Mouse (Mus musculus) erythroid progenitor cell, adult 5-6 weeks (primary cell): ENCODE measurements around the gene Krtap22-2. TPM values are rescaled to one million over a fixed set of nuclear protein-coding genes. Genes with fewer than 3 reads are reported as not detected.
"Not testable (repeated sequence)": the region's sequence is repeated elsewhere in the genome, so short reads cannot be mapped to it uniquely, and the experiment has no call there.

Experiments
- ATAC-seq: replicated peaks from 2 replicates; pipeline ENCODE4 v1.8.0; 2016; ENCODE audit warnings: moderate number of reproducible peaks, mild to moderate bottlenecking, moderate TSS enrichment, inconsistent platforms; ENCODE audit not compliant: poor library complexity, low FRiP score, severe bottlenecking
- total RNA-seq, 2 experiments: library from RNA; stranded (forward) in 1 of 2; stranded (reverse) in 1 of 2; fragments of 150-400 nt in 1 of 2; fragments of 186-747, 209-891 nt in 1 of 2; gene quantifications; 2 replicates each; pipeline versions ENCODE4 v1.2.3 to v1.2.4; 2015 to 2017; ENCODE audit warnings: low replicate concordance in 2 of 2

Krtap22-2 gene
- total RNA-seq (2015; ENCODE audit: low replicate concordance), result not detected in 2 replicates
- not detected in 2 replicates for total RNA-seq (2017; ENCODE audit: low replicate concordance)

DNA sequence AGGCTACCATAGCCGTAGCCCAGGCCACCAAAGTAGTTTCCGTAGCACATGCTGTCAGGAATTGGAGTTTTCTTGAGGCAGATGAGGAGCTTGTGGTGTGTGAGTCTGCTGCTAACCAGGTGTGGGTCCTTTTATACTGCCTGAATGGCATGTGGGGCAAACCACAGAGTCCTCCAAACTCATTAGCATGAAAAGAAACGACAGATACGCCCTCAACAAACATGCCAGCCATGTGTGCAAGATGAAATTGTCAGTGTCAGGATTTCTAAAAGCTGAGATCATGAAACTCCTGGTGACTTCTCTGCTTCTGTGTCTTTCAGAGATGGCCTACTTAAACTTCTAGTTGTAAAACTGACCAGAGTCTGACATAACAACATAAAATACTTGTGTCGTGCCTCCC lies at the start of gene Krtap22-2:
TSS of gene Krtap22-2 (minus strand) at position 101 of the 400 bp plus-strand sequence.
- no peak for ATAC-seq

DNA sequence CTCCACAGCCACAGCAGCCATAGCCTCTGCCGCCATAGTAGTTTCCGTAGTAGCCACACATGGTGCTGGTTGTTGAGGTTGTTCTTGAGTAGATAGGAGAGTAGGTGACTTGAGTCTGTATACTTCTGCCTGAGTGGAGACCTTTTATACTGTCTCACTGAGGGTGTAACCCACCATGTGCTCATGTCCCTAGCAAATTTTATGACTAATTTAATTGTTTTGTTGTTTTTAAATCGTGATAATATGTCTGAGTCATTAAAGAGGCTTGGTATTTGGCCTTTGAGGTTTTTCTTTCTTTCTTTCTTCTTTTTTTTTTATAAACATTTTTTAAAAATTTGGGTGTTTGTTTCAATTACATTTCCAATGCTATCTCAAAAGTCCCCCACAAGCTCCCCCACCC lies 37.2 kb upstream of the Krtap22-2 start, which contains the start of gene Krtap6-5:
TSS of gene Krtap6-5 (minus strand) at position 101 of the 400 bp plus-strand sequence.
- no peak for ATAC-seq

GRCm38 (mm10) chr16:89041372-89041771 lies 30.8 kb upstream of the Krtap22-2 start, which contains the start of gene Gm10228:
TSS of gene Gm10228 (minus strand) at chr16:89041472.
- not testable (repeated sequence) for ATAC-seq

GRCm38 (mm10) chr16:89031399-89031798 lies 20.8 kb upstream of the Krtap22-2 start, which contains the start of gene Krtap6-1:
TSS of gene Krtap6-1 (plus strand) at chr16:89031699.
- ATAC-seq, result not testable (repeated sequence)

GRCm38 (mm10) chr16:89014984-89015383 lies 4.4 kb upstream of the Krtap22-2 start, which contains the start of gene Gm10229:
TSS of gene Gm10229 (plus strand) at chr16:89015284.
- ATAC-seq, result not testable (repeated sequence)

- no peak for ATAC-seq
Observed at GRCm38 (mm10) chr16:89013973-89014372, 3.4 kb upstream of the Krtap22-2 start.

- ATAC-seq, result no peak
Observed at GRCm38 (mm10) chr16:88962773-88963172, 47.8 kb downstream of the Krtap22-2 start, which contains the start of gene Krtap16-3. TSS of gene Krtap16-3 (minus strand) at chr16:88962873.

Other genes with a start within 250 kb of the Krtap22-2 start
- gene 2310057N15Rik, start 236.6 kb downstream of the Krtap22-2 start, total RNA-seq (2015; ENCODE audit: low replicate concordance), result not detected in 2 replicates
- gene 2310057N15Rik, start 236.6 kb downstream of the Krtap22-2 start, total RNA-seq (2017; ENCODE audit: low replicate concordance), result not detected in 2 replicates
- gene Gm5965, start 232.9 kb downstream of the Krtap22-2 start, total RNA-seq (2015; ENCODE audit: low replicate concordance), result not detected in 2 replicates
- gene Gm5965, start 232.9 kb downstream of the Krtap22-2 start, total RNA-seq (2017; ENCODE audit: low replicate concordance), result not detected in 2 replicates
- not detected in 2 replicates for gene Gm20741, start 198.5 kb downstream of the Krtap22-2 start, total RNA-seq (2015; ENCODE audit: low replicate concordance)
- not detected in 2 replicates for gene Gm20741, start 198.5 kb downstream of the Krtap22-2 start, total RNA-seq (2017; ENCODE audit: low replicate concordance)
- gene Krtap15, start 190.5 kb downstream of the Krtap22-2 start, total RNA-seq (2015; ENCODE audit: low replicate concordance), result not detected in 2 replicates
- not detected in 2 replicates for gene Krtap15, start 190.5 kb downstream of the Krtap22-2 start, total RNA-seq (2017; ENCODE audit: low replicate concordance)
- not detected in 2 replicates for gene Krtap14, start 184.6 kb downstream of the Krtap22-2 start, total RNA-seq (2015; ENCODE audit: low replicate concordance)
- gene Krtap14, start 184.6 kb downstream of the Krtap22-2 start, total RNA-seq (2017; ENCODE audit: low replicate concordance), result not detected in 2 replicates
- gene Krtap19-1, start 141.3 kb downstream of the Krtap22-2 start, total RNA-seq (2015; ENCODE audit: low replicate concordance), result not detected in 2 replicates
- gene Krtap19-1, start 141.3 kb downstream of the Krtap22-2 start, total RNA-seq (2017; ENCODE audit: low replicate concordance), result not detected in 2 replicates
- not detected in 2 replicates for gene Krtap19-2, start 136.5 kb downstream of the Krtap22-2 start, total RNA-seq (2015; ENCODE audit: low replicate concordance)
- not detected in 2 replicates for gene Krtap19-2, start 136.5 kb downstream of the Krtap22-2 start, total RNA-seq (2017; ENCODE audit: low replicate concordance)
- not detected in 2 replicates for gene Krtap19-3, start 132.7 kb downstream of the Krtap22-2 start, total RNA-seq (2015; ENCODE audit: low replicate concordance)
- gene Krtap19-3, start 132.7 kb downstream of the Krtap22-2 start, total RNA-seq (2017; ENCODE audit: low replicate concordance), result not detected in 2 replicates
- gene Krtap19-4, start 125.7 kb downstream of the Krtap22-2 start, total RNA-seq (2015; ENCODE audit: low replicate concordance), result not detected in 2 replicates
- gene Krtap19-4, start 125.7 kb downstream of the Krtap22-2 start, total RNA-seq (2017; ENCODE audit: low replicate concordance), result not detected in 2 replicates
- gene Krtap19-5, start 114.3 kb downstream of the Krtap22-2 start, total RNA-seq (2015; ENCODE audit: low replicate concordance), result not detected in 2 replicates
- not detected in 2 replicates for gene Krtap19-5, start 114.3 kb downstream of the Krtap22-2 start, total RNA-seq (2017; ENCODE audit: low replicate concordance)
- not detected in 2 replicates for gene Krtap19-9b, start 78.5 kb downstream of the Krtap22-2 start, total RNA-seq (2015; ENCODE audit: low replicate concordance)
- gene Krtap19-9b, start 78.5 kb downstream of the Krtap22-2 start, total RNA-seq (2017; ENCODE audit: low replicate concordance), result not detected in 2 replicates
- gene Krtap16-3, start 47.9 kb downstream of the Krtap22-2 start, total RNA-seq (2015; ENCODE audit: low replicate concordance), result not detected in 2 replicates
- gene Krtap16-3, start 47.9 kb downstream of the Krtap22-2 start, total RNA-seq (2017; ENCODE audit: low replicate concordance), result not detected in 2 replicates
- gene Gm10229, start 4.5 kb upstream of the Krtap22-2 start, total RNA-seq (2015; ENCODE audit: low replicate concordance), result not detected in 2 replicates
- gene Gm10229, start 4.5 kb upstream of the Krtap22-2 start, total RNA-seq (2017; ENCODE audit: low replicate concordance), result not detected in 2 replicates
- not detected in 2 replicates for gene Krtap6-1, start 20.9 kb upstream of the Krtap22-2 start, total RNA-seq (2015; ENCODE audit: low replicate concordance)
- gene Krtap6-1, start 20.9 kb upstream of the Krtap22-2 start, total RNA-seq (2017; ENCODE audit: low replicate concordance), result not detected in 2 replicates
- gene Gm10228, start 30.7 kb upstream of the Krtap22-2 start, total RNA-seq (2015; ENCODE audit: low replicate concordance), result not detected in 2 replicates
- gene Gm10228, start 30.7 kb upstream of the Krtap22-2 start, total RNA-seq (2017; ENCODE audit: low replicate concordance), result not detected in 2 replicates
- not detected in 2 replicates for gene Krtap6-5, start 37.1 kb upstream of the Krtap22-2 start, total RNA-seq (2015; ENCODE audit: low replicate concordance)
- not detected in 2 replicates for gene Krtap6-5, start 37.1 kb upstream of the Krtap22-2 start, total RNA-seq (2017; ENCODE audit: low replicate concordance)
- gene 1110025L11Rik, start 53.2 kb upstream of the Krtap22-2 start, total RNA-seq (2015; ENCODE audit: low replicate concordance), result not detected in 2 replicates
- not detected in 2 replicates for gene 1110025L11Rik, start 53.2 kb upstream of the Krtap22-2 start, total RNA-seq (2017; ENCODE audit: low replicate concordance)
- gene Krtap6-3, start 73.3 kb upstream of the Krtap22-2 start, total RNA-seq (2015; ENCODE audit: low replicate concordance), result not detected in 2 replicates
- not detected in 2 replicates for gene Krtap6-3, start 73.3 kb upstream of the Krtap22-2 start, total RNA-seq (2017; ENCODE audit: low replicate concordance)
- not detected in 2 replicates for gene Gm6358, start 130.1 kb upstream of the Krtap22-2 start, total RNA-seq (2015; ENCODE audit: low replicate concordance)
- not detected in 2 replicates for gene Gm6358, start 130.1 kb upstream of the Krtap22-2 start, total RNA-seq (2017; ENCODE audit: low replicate concordance)
- gene Gm10061, start 140.3 kb upstream of the Krtap22-2 start, total RNA-seq (2015; ENCODE audit: low replicate concordance), result not detected in 2 replicates
- not detected in 2 replicates for gene Gm10061, start 140.3 kb upstream of the Krtap22-2 start, total RNA-seq (2017; ENCODE audit: low replicate concordance)
- gene Gm9789, start 147.2 kb upstream of the Krtap22-2 start, total RNA-seq (2015; ENCODE audit: low replicate concordance), result not detected in 2 replicates
- not detected in 2 replicates for gene Gm9789, start 147.2 kb upstream of the Krtap22-2 start, total RNA-seq (2017; ENCODE audit: low replicate concordance)
- not detected in 2 replicates for gene Gm7735, start 158.7 kb upstream of the Krtap22-2 start, total RNA-seq (2015; ENCODE audit: low replicate concordance)
- not detected in 2 replicates for gene Gm7735, start 158.7 kb upstream of the Krtap22-2 start, total RNA-seq (2017; ENCODE audit: low replicate concordance)
- gene 1110057P08Rik, start 164.0 kb upstream of the Krtap22-2 start, total RNA-seq (2015; ENCODE audit: low replicate concordance), result not detected in 2 replicates
- gene 1110057P08Rik, start 164.0 kb upstream of the Krtap22-2 start, total RNA-seq (2017; ENCODE audit: low replicate concordance), result not detected in 2 replicates
- not detected in 2 replicates for gene Krtap20-2, start 195.1 kb upstream of the Krtap22-2 start, total RNA-seq (2015; ENCODE audit: low replicate concordance)
- not detected in 2 replicates for gene Krtap20-2, start 195.1 kb upstream of the Krtap22-2 start, total RNA-seq (2017; ENCODE audit: low replicate concordance)